Mouse (Mus musculus) left cerebral cortex, adult 11 months (tissue): ENCODE measurements around the gene Itgad.
"Not testable (repeated sequence)": the region's sequence is repeated elsewhere in the genome, so short reads cannot be mapped to it uniquely, and the experiment has no call there.

Experiments used
- DNase-seq: peaks from one replicate; pipeline ENCODE4 v3.0.0; 2022; ENCODE audit warnings: low spot score

Gene Itgad

GRCm38 (mm10) chr7:128154076-128154475 lies at the start of gene Itgad:
TSS of gene Itgad (plus strand) at chr7:128154376.
- no peak for DNase-seq

GRCm38 (mm10) chr7:128105246-128105645 lies 48.9 kb upstream of the Itgad start:
- no peak for DNase-seq

- DNase-seq, result no peak
Measured at GRCm38 (mm10) chr7:128107462-128107861, 46.7 kb upstream of the Itgad start.

- no peak for DNase-seq
Measured at GRCm38 (mm10) chr7:128110314-128110713, 43.9 kb upstream of the Itgad start.

- DNase-seq, result no peak
Measured at GRCm38 (mm10) chr7:128112131-128112530, 42.0 kb upstream of the Itgad start.

- no peak for DNase-seq
Measured at GRCm38 (mm10) chr7:128114371-128115105, 39.6 kb upstream of the Itgad start.

- no peak for DNase-seq
Measured at GRCm38 (mm10) chr7:128115211-128115958, 38.8 kb upstream of the Itgad start.

- DNase-seq, result no peak
Measured at GRCm38 (mm10) chr7:128116396-128116795, 37.8 kb upstream of the Itgad start.

GRCm38 (mm10) chr7:128119726-128120490 lies 34.3 kb upstream of the Itgad start:
- no peak for DNase-seq

GRCm38 (mm10) chr7:128128741-128129720 lies 25.1 kb upstream of the Itgad start, which contains the start of gene Itgax:
TSS of gene Itgax (plus strand) at chr7:128129547.
- DNase-seq, result no peak

GRCm38 (mm10) chr7:128132148-128132547 lies 22.0 kb upstream of the Itgad start:
- DNase-seq, result no peak

GRCm38 (mm10) chr7:128133596-128133995 lies 20.6 kb upstream of the Itgad start:
- no peak for DNase-seq

- no peak for DNase-seq
Measured at GRCm38 (mm10) chr7:128136927-128137326, 17.2 kb upstream of the Itgad start.

GRCm38 (mm10) chr7:128139611-128140010 lies 14.6 kb upstream of the Itgad start:
- DNase-seq, result no peak

GRCm38 (mm10) chr7:128150970-128151369 lies 3.2 kb upstream of the Itgad start:
- DNase-seq, result no peak

- DNase-seq, result no peak
Measured at GRCm38 (mm10) chr7:128154924-128155323, 748 bp downstream of the Itgad start.

- DNase-seq, result not testable (repeated sequence)
Measured at GRCm38 (mm10) chr7:128158688-128159354, 4.6 kb downstream of the Itgad start.

GRCm38 (mm10) chr7:128164001-128164400 lies 9.8 kb downstream of the Itgad start:
- DNase-seq, result no peak

GRCm38 (mm10) chr7:128166391-128166790 lies 12.2 kb downstream of the Itgad start:
- no peak for DNase-seq

- DNase-seq, result no peak
Measured at GRCm38 (mm10) chr7:128169996-128170395, 15.8 kb downstream of the Itgad start.

- DNase-seq, result peak; percentile 33
Measured at GRCm38 (mm10) chr7:128178385-128178784, 24.2 kb downstream of the Itgad start.
